Mouse (Mus musculus) bone marrow, adult 2 months (tissue): ENCODE measurements around the gene Slc25a33. TPM values are rescaled to one million over a fixed set of nuclear protein-coding genes. Genes with fewer than 3 reads are reported as not detected.

Experiments
- H3K27ac ChIP-seq: fragments of 200-500 bp; 2 replicates; pipeline ENCODE4 v1.5.1; 2012; ENCODE audit warnings: low read depth, mild to moderate bottlenecking, control low read depth, inconsistent platforms, low read length; ENCODE audit not compliant: control insufficient read depth, poor library complexity, insufficient read depth
- H3K4me1 ChIP-seq: fragments of 200-500 bp; 2 replicates; pipeline ENCODE4 v1.6.1; 2011; ENCODE audit warnings: low read length; ENCODE audit not compliant: control insufficient read depth, insufficient read depth
- H3K4me3 ChIP-seq: fragments of 200-500 bp; replicated peaks from 2 replicates; pipeline ENCODE3; 2011; ENCODE audit warnings: mild to moderate bottlenecking, low read depth, low read length, control low read depth; ENCODE audit not compliant: control insufficient read depth
- CTCF ChIP-seq: fragments of 200-500 bp; IDR thresholded peaks from 2 replicates; pipeline ENCODE4 v1.5.1; 2011; ENCODE audit warnings: low read length, control low read depth; ENCODE audit not compliant: control insufficient read depth, insufficient read depth
- POLR2A ChIP-seq: fragments of 200-500 bp; IDR thresholded peaks from 2 replicates; pipeline ENCODE4 v1.6.1; 2011; ENCODE audit warnings: low read depth, mild to moderate bottlenecking, control low read depth, low read length, borderline replicate concordance; ENCODE audit not compliant: control insufficient read depth
- WGBS: fragments of 180-500 bp; shearing (Covaris S2); methylation state at CpG from one replicate; pipeline ENCODE4 v1.1.7; 2018; 5-methylcytosine and 5-hydroxymethylcytosine counted together
- polyA plus RNA-seq: library from polyadenylated mRNA; stranded (reverse); fragments of >200 nt; gene quantifications from 2 replicates; pipeline ENCODE4 v1.2.4, GENCODE M21; 2011; ENCODE audit warnings: low replicate concordance; ENCODE audit not compliant: missing spikeins, insufficient read depth, insufficient read length

Slc25a33 gene
- polyA plus RNA-seq, 1 experiment = 4.3 TPM

GRCm38 (mm10) chr4:149732800-149733199 is 41.3 kb downstream of the Slc25a33 start:
- Histone ChIP-seq H3K4me3 (no peak overlapping the region), H3K4me1 (peaks cover 5% of the 10 kb centered on the region; the same call in 1 of the 2 replicates), H3K27ac (no peak overlapping the region)
- TF ChIP-seq CTCF (no peak), POLR2A (no peak)
- 28% methylated on average over 10 of the region's 10 CpGs for whole genome bisulfite sequencing

DNA sequence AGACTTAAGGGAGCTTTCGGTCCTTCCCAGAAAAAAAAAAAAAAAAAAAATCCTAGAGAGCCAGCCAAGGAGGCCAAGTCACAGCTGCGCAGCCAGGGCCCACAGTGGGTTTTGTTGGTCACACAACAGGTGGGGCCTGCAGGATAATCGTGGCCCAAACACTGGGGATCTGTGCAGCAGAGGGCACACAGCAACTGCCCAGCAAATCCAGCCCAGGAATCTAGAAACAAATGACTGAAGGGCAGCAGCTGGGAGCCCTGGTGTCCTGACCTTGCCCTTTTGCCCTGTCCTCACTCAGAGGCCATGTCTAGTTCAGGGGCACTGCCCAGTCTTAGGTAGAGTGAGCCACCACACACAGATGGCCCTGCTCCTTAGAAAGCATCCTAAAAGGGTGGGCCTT is 41.8 kb downstream of the Slc25a33 start:
- Histone ChIP-seq H3K4me1 (peaks cover 5% of the 10 kb centered on the region; the same call in 1 of the 2 replicates), H3K27ac (no peak overlapping the region), H3K4me3 (no peak overlapping the region)
- 78% methylated on average over 3 of the region's 3 CpGs for WGBS
- TF ChIP-seq POLR2A = no peak
- TF ChIP-seq CTCF = no peak

DNA sequence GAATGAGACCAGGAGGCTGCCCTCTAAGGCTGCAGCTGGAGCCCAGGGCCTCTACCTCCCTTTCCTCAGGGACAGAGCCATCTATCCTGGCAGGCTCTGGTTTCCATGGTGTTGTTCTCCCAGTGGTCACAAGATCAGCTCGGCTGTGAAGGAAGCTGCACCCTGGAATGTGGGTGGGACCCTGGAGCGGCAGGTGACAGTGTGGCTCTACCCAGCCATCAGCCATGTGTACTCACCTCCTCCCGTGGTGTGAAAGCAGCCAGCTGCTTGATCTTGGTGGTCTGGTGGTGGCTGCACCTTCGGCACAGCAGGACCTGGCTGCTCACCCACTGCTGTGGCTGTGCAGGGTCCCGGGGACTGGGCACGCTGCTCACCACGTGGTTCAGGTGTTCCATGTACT is 43.2 kb downstream of the Slc25a33 start:
- 48% methylated on average over 7 of the region's 7 CpGs for WGBS

GRCm38 (mm10) chr4:149728810-149729209 is 45.3 kb downstream of the Slc25a33 start:
- Histone ChIP-seq H3K4me1 (peaks cover 2% of the 10 kb centered on the region; the same call in 1 of the 2 replicates), H3K27ac (no peak overlapping the region), H3K4me3 (no peak overlapping the region)
- 81% methylated on average over 8 of the region's 8 CpGs for WGBS
- TF ChIP-seq CTCF = no peak
- no peak for TF ChIP-seq POLR2A

More for the DNA sequence above, 43.2 kb downstream of the Slc25a33 start:
- no peak overlapping the region for H3K4me3 ChIP-seq
- H3K4me1 ChIP-seq = peaks cover 2% of the 10 kb centered on the region; the same call in 1 of the 2 replicates
- TF ChIP-seq POLR2A = no peak
- TF ChIP-seq CTCF = no peak
- H3K27ac ChIP-seq = no peak overlapping the region

- Histone ChIP-seq H3K4me3 (no peak overlapping the region), H3K27ac (no peak overlapping the region), H3K4me1 (no peaks in the 10 kb centered on the region; the same call in 1 of the 2 replicates)
- TF ChIP-seq POLR2A = no peak
- TF ChIP-seq CTCF = no peak
- 94% methylated on average over 5 of the region's 5 CpGs for WGBS
Observed at GRCm38 (mm10) chr4:149727636-149728035, 46.4 kb downstream of the Slc25a33 start.

DNA sequence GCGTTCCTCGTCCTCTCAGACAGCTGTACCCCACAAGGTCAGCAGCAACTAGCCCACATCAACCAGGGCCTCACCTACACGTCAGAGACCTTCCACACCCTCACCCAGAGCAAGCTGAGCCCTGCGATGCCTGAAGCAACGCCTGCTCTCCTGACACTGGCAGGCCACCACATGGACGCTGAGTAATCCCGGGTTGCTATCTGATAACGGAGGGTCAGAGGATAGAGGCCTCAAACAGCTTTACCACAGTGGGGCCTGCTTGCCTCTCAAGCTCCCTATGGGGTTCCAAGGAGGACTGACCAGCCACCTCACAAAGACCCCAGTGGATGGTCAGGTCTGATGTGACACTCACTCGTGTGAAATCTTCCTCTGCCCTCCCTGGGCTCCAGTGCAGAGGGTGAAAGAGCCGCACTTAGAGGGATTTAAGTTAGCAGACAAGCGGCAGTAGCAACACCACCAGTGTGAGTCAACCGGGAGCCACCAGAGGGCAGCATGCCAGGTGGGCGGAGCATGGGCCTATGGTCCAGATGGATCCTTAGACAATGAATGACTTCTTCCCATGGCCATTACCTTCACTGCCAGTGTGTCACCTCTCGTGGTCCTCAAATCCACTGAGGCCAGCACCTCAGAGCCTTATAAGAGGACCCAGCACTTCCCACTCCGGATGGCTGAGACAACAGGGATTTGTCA is 48.3 kb downstream of the Slc25a33 start:
- TF ChIP-seq CTCF = peak; percentile 84
- no peak for TF ChIP-seq POLR2A
- Histone ChIP-seq H3K4me3 (no peak overlapping the region), H3K4me1 (no peaks in the 10 kb centered on the region), H3K27ac (no peak overlapping the region)
- 65% methylated on average over 15 of the region's 15 CpGs for WGBS

GRCm38 (mm10) chr4:149724916-149725470 is 49.1 kb downstream of the Slc25a33 start:
- WGBS = 91% methylated on average over 17 of the region's 17 CpGs
- TF ChIP-seq CTCF (no peak), POLR2A (no peak)
- H3K4me1 ChIP-seq = no peaks in the 10 kb centered on the region

GRCm38 (mm10) chr4:149723855-149724731 is 50.0 kb downstream of the Slc25a33 start:
- H3K27ac ChIP-seq = no peak overlapping the region

More at GRCm38 (mm10) chr4:149724916-149725470, 49.1 kb downstream of the Slc25a33 start:
- Histone ChIP-seq H3K4me3 (no peak overlapping the region), H3K27ac (no peak overlapping the region)

More at GRCm38 (mm10) chr4:149723855-149724731, 50.0 kb downstream of the Slc25a33 start:
- H3K4me3 ChIP-seq = no peak overlapping the region
- H3K4me1 ChIP-seq = no peaks in the 10 kb centered on the region
- no peak for TF ChIP-seq POLR2A
- peak; percentile 76 for TF ChIP-seq CTCF
- 78% methylated on average over 17 of the region's 17 CpGs for WGBS
